Mouse (Mus musculus): ENCODE data around the gene Kif17.

The Kif17 gene

GRCm38 (mm10) chr4:138259482-138259881 is 9.2 kb downstream of the Kif17 start:
- peak; percentile 34 for DNase-seq (ENCODE audit: low read depth)

- peak; percentile 88 for DNase-seq (ENCODE audit: low read depth)
These were observed 11.8 kb downstream of the Kif17 start for GRCm38 (mm10) chr4:138261843-138262681.

GRCm38 (mm10) chr4:138267869-138268268 is 17.6 kb downstream of the Kif17 start:
- no peak for DNase-seq (ENCODE audit: low read depth)

- no peak for DNase-seq (ENCODE audit: low read depth)
These were observed 22.1 kb downstream of the Kif17 start for GRCm38 (mm10) chr4:138272011-138272997.

- no peak for DNase-seq (ENCODE audit: low read depth)
These were observed 28.1 kb downstream of the Kif17 start for GRCm38 (mm10) chr4:138278346-138278745.

GRCm38 (mm10) chr4:138282834-138283233 is 32.6 kb downstream of the Kif17 start:
- DNase-seq (ENCODE audit: low read depth) = peak; percentile 94

- DNase-seq (ENCODE audit: low read depth) = no peak
These were observed 36.2 kb downstream of the Kif17 start for GRCm38 (mm10) chr4:138286411-138286810.

GRCm38 (mm10) chr4:138288691-138289090 is 38.5 kb downstream of the Kif17 start:
- no peak for DNase-seq (ENCODE audit: low read depth)

- no peak for DNase-seq (ENCODE audit: low read depth)
These were observed 41.8 kb downstream of the Kif17 start for GRCm38 (mm10) chr4:138292028-138292427.

- DNase-seq (ENCODE audit: low read depth) = no peak
These were observed 43.2 kb downstream of the Kif17 start for GRCm38 (mm10) chr4:138293261-138293948.

- DNase-seq (ENCODE audit: low read depth) = no peak
These were observed 43.8 kb downstream of the Kif17 start for GRCm38 (mm10) chr4:138293949-138294550.

GRCm38 (mm10) chr4:138301271-138301780 is 51.1 kb downstream of the Kif17 start:
- DNase-seq (ENCODE audit: low read depth) = no peak

GRCm38 (mm10) chr4:138303011-138303410 is 52.8 kb downstream of the Kif17 start:
- no peak for DNase-seq (ENCODE audit: low read depth)

- peak; percentile 33 for DNase-seq (ENCODE audit: low read depth)
These were observed 53.5 kb downstream of the Kif17 start for GRCm38 (mm10) chr4:138303742-138304141.

GRCm38 (mm10) chr4:138304340-138305104 is 54.3 kb downstream of the Kif17 start, which contains the start of gene Ddost:
Gene Ddost (plus strand): TSS chr4:138304730.
- DNase-seq (ENCODE audit: low read depth) = peak; percentile 99

- no peak for DNase-seq (ENCODE audit: low read depth)
These were observed 56.8 kb downstream of the Kif17 start for GRCm38 (mm10) chr4:138307025-138307424.

GRCm38 (mm10) chr4:138307739-138308138 is 57.5 kb downstream of the Kif17 start:
- DNase-seq (ENCODE audit: low read depth) = no peak

GRCm38 (mm10) chr4:138310311-138310910 is 60.2 kb downstream of the Kif17 start:
- no peak for DNase-seq (ENCODE audit: low read depth)

- peak; percentile 72 for DNase-seq (ENCODE audit: low read depth)
These were observed 61.4 kb downstream of the Kif17 start for GRCm38 (mm10) chr4:138311595-138311994.

GRCm38 (mm10) chr4:138312105-138312504 is 61.9 kb downstream of the Kif17 start:
- DNase-seq (ENCODE audit: low read depth) = no peak
